In the genomic region with DNA sequence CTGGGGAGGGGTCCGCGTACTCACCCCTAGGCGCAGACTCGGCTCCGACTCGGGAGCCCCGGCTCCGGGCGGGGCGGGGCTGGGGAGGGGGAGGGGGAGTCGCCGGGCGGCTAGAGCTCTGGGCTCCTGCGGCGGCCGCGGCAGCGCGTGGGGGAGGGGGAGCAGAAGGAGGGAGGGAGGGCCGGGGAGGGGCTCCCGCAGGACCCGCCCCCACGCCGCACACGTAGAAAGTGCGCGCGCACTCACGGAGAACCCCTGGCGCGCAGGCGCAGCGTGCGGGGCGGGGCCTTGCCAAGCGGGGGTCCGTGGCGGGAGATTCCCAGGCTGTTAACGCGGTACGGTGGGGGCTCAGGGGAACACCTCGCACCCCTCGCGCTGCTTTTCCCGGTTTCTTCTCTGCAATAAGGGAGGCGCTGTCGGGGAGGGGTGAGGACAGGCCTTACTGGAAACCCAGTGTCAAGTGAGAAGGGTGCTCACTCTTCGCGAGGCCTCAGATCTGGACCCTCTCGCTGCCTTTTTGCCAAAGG, we compare ENCODE assay signal across 8 mouse cellular contexts. TPM values are rescaled to one million over a fixed set of nuclear protein-coding genes. Genes with fewer than 3 reads are reported as not detected.
DNase-seq lines count a peak whose midpoint lies in the region; ATAC-seq lines count a peak whose summit lies in the region.

A gene (plus strand): TSS at position 230 of the 527 bp plus-strand sequence.

- peaks cover 4% of the 10 kb centered on the region; the same call in 1 of the 2 replicates for H3K9me3 ChIP-seq in heart, embryonic 14.5 days (ENCODE audit: control insufficient read depth, low read length)
- no peaks in the 10 kb centered on the region for H3K9me3 ChIP-seq in liver, embryonic 13.5 days (replicated peaks)
- no peaks in the 10 kb centered on the region for H3K9me3 ChIP-seq in stomach, embryonic 16.5 days (replicated peaks; ENCODE audit: control insufficient read depth, low read length)

- H3K4me1 ChIP-seq in brown adipose tissue, adult 24 weeks (ENCODE audit: control insufficient read depth, insufficient read depth, insufficient read length, low read length) = peaks cover 5% of the 10 kb centered on the region
- peaks cover 12 to 23% of the 10 kb centered on the region in 2 experiments for H3K4me1 ChIP-seq in heart, embryonic 14.5 days (ENCODE audit: control insufficient read depth in 2 of 2, insufficient read depth in 2 of 2, low read length in 2 of 2)
- H3K4me1 ChIP-seq in liver, embryonic 13.5 days (replicated peaks) = peaks cover 47% of the 10 kb centered on the region
- H3K4me1 ChIP-seq in stomach, embryonic 16.5 days (ENCODE audit: control insufficient read depth, insufficient read depth, low read length) = peaks cover 23% of the 10 kb centered on the region

- WGBS in heart, embryonic 14.5 days = under 1% methylated on average over 22 of the region's 50 CpGs
- under 1% methylated on average over 40 of the region's 50 CpGs for WGBS in liver, embryonic 13.5 days (ENCODE audit: insufficient replicate concordance)
- 1% methylated on average over 38 of the region's 50 CpGs for WGBS in stomach, embryonic 16.5 days

- peak within 1 kb of the TSS; percentile 45 for H3K27ac ChIP-seq in brown adipose tissue, adult 24 weeks (replicated peaks; ENCODE audit: low read depth, low read length)
- H3K27ac ChIP-seq in heart, embryonic 14.5 days (replicated peaks in 1 of 2; ENCODE audit: control insufficient read depth in 1 of 2, insufficient read depth in 1 of 2, low read depth in 2 of 2, low read length in 2 of 2) = peak within 1 kb of the TSS; percentile 33 to 59
- H3K27ac ChIP-seq in liver, embryonic 13.5 days = peak within 1 kb of the TSS; percentile 84
- H3K27ac ChIP-seq in stomach, embryonic 16.5 days (ENCODE audit: low read length) = peak within 1 kb of the TSS; percentile 85

- H3K9ac ChIP-seq in heart, embryonic 14.5 days (ENCODE audit: low read length) = peak within 1 kb of the TSS; percentile 90
- H3K9ac ChIP-seq in liver, embryonic 13.5 days = peak within 1 kb of the TSS; percentile 93
- H3K9ac ChIP-seq in stomach, embryonic 16.5 days (ENCODE audit: low read length) = peak within 1 kb of the TSS; percentile 94

- no peaks in the 10 kb centered on the region for H3K27me3 ChIP-seq in heart, embryonic 14.5 days (ENCODE audit: control insufficient read depth, insufficient read depth, low read length)
- peaks cover 6% of the 10 kb centered on the region; the same call in 1 of the 2 replicates for H3K27me3 ChIP-seq in liver, embryonic 13.5 days
- no peaks in the 10 kb centered on the region for H3K27me3 ChIP-seq in stomach, embryonic 16.5 days (ENCODE audit: control insufficient read depth, insufficient read depth, low read length)

- H3K36me3 ChIP-seq in heart, embryonic 14.5 days (ENCODE audit: control insufficient read depth, insufficient read depth, low read length) = no peaks in the 10 kb centered on the region
- no peaks in the 10 kb centered on the region for H3K36me3 ChIP-seq in liver, embryonic 13.5 days
- H3K36me3 ChIP-seq in stomach, embryonic 16.5 days (ENCODE audit: control insufficient read depth, insufficient read depth, low read length) = no peaks in the 10 kb centered on the region

- H3K4me2 ChIP-seq in heart, embryonic 14.5 days (ENCODE audit: low read length) = peak within 1 kb of the TSS; percentile 80
- H3K4me2 ChIP-seq in liver, embryonic 13.5 days = peak within 1 kb of the TSS; percentile 100
- peak within 1 kb of the TSS; percentile 78 for H3K4me2 ChIP-seq in stomach, embryonic 16.5 days (ENCODE audit: low read depth, low read length)

- peak within 1 kb of the TSS; percentile 96 for H3K4me3 ChIP-seq in brown adipose tissue, adult 24 weeks (ENCODE audit: insufficient read depth, low read depth, low read length)
- peak within 1 kb of the TSS; percentile 81 to 87 for H3K4me3 ChIP-seq in heart, embryonic 14.5 days (ENCODE audit: control insufficient read depth in 1 of 2, insufficient read depth in 1 of 2, low read depth in 1 of 2, low read length in 2 of 2)
- H3K4me3 ChIP-seq in liver, embryonic 13.5 days (replicated peaks) = peak within 1 kb of the TSS; percentile 87
- peak within 1 kb of the TSS; percentile 92 for H3K4me3 ChIP-seq in stomach, embryonic 16.5 days (replicated peaks; ENCODE audit: low read length)

- peak; percentile 94 for DNase-seq in CD4-positive helper T cell, adult 2 months (ENCODE audit: low read depth, low spot score)
- DNase-seq in fibroblast of lung, adult 2 months (ENCODE audit: low read depth) = peak; percentile 53
- peak; percentile 96 for DNase-seq in kidney, postnatal 14 days
- DNase-seq in liver, embryonic 13.5 days = peak; percentile 81
- peak; percentile 95 for DNase-seq in neural tube, embryonic 10.5 days (ENCODE audit: extremely low spot score, low spot score)

- peak; percentile 83 for ATAC-seq in heart, embryonic 14.5 days (ENCODE audit: insufficient number of reproducible peaks, insufficient read depth, low FRiP score, low read depth)
- ATAC-seq in liver, embryonic 13.5 days (ENCODE audit: low read depth) = peak; percentile 80
- ATAC-seq in stomach, embryonic 16.5 days (ENCODE audit: insufficient read depth, low FRiP score) = peak; percentile 87

RNA-seq across cellular contexts. Expression of the gene that starts here (rescaled TPM):
- 138 and 175 TPM in 2 replicates for polyA plus RNA-seq in brown adipose tissue, adult 24 weeks (2012; ENCODE audit: insufficient read depth, insufficient read length, missing spikeins)
- polyA plus RNA-seq in heart, embryonic 14.5 days (2014; fragmentation: Nextera tagmentation; extraction: Ambion mirVana) = 148 and 155 TPM in 2 replicates
- polyA plus RNA-seq in liver, embryonic 13.5 days (2015; fragmentation: Nextera tagmentation; extraction: Ambion mirVana) = 123 and 133 TPM in 2 replicates
- polyA plus RNA-seq in stomach, embryonic 16.5 days (2015; fragmentation: Nextera tagmentation; extraction: Ambion mirVana) = 142 and 152 TPM in 2 replicates

Comparison
In these comparisons a context has a peak if more than half of its experiments do, and no peak if none do; other contexts are left out.
1. Peak in every context shown above with its lines: DNase-seq, ATAC-seq, H3K4me3 ChIP-seq and H3K27ac ChIP-seq.